Mouse (Mus musculus) spleen, adult 2 months (tissue): ENCODE results near the gene Rpl3.

Source experiments
- CTCF ChIP-seq: fragments of 200-500 bp; IDR thresholded peaks from 2 replicates; pipeline ENCODE4 v1.5.1; 2011; ENCODE audit warnings: mild to moderate bottlenecking, inconsistent platforms; ENCODE audit not compliant: insufficient read depth, insufficient read length, insufficient replicate concordance; ENCODE audit errors: extremely low read depth
- POLR2A ChIP-seq: fragments of 200-500 bp; IDR thresholded peaks from 2 replicates; pipeline ENCODE4 v1.6.1; 2011; ENCODE audit warnings: low read depth, low read length, inconsistent platforms

DNA sequence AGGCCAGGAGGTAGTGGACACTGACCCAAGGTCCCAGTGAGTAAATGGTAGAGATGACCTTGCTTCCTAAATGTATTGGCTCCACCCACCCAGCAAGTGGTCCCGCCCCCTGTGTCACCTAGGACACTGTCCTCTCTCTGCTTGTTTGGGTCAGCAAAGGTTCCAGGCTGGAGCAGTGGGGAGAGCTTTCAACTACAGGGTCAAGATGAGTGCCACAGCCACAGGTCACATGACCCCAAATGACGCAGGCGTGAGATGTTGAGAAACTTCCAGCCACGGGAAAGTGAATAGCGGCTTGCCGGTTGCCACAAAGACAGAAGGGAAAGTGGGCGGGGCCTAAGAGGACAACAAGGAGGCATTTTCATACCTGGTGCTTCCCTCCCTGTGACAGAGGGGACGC lies 25.5 kb upstream of the Rpl3 start:
- TF ChIP-seq POLR2A (no peak), CTCF (no peak)
